Mouse (Mus musculus) erythroblast, embryonic 14.5 days (primary cell): Measurements from ENCODE around the gene Tpra1.

Experiments used
- GATA1 ChIP-seq: IDR thresholded peaks from 2 replicates; pipeline ENCODE4 v1.6.1; 2012; ENCODE audit warnings: low read length, inconsistent platforms, mixed read lengths
- TAL1 ChIP-seq: IDR thresholded peaks from 3 replicates; pipeline ENCODE4 v1.6.1; 2012; ENCODE audit warnings: low read length, inconsistent platforms, mixed read lengths

GRCm38 (mm10) chr6:88874868-88875508, 27.1 kb upstream of the Tpra1 start, which contains the start of gene Podxl2:
- no peak for TF ChIP-seq TAL1
- no peak for TF ChIP-seq GATA1
